Mouse (Mus musculus) heart, embryonic 11.5 days (tissue): Measurements from ENCODE around the gene Olfr64. TPM values are rescaled to one million over a fixed set of nuclear protein-coding genes. Genes with fewer than 3 reads are reported as not detected.

ENCODE experiments used
- ATAC-seq: fragments of 200-750 bp; cut with Nextera tagmentation; replicated peaks from 2 replicates; pipeline ENCODE4 v1.8.0; 2017; ENCODE audit warnings: moderate library complexity; ENCODE audit not compliant: insufficient number of reproducible peaks, low FRiP score, low TSS enrichment
- H3K27ac ChIP-seq: fragments of 300-500 bp; sonication (generic); 2 replicates; pipeline ENCODE4 v1.5.1; 2014; ENCODE audit warnings: mild to moderate bottlenecking, low read depth, low read length
- H3K27me3 ChIP-seq: fragments of 300-500 bp; sonication (generic); 2 replicates; pipeline ENCODE4 v1.6.1; 2014; ENCODE audit warnings: mild to moderate bottlenecking, low read length, mixed read lengths; ENCODE audit not compliant: control insufficient read depth, insufficient read depth
- H3K36me3 ChIP-seq: fragments of 300-500 bp; sonication (generic); 2 replicates; pipeline ENCODE4 v1.6.1; 2014; ENCODE audit warnings: mild to moderate bottlenecking, low read length, moderate library complexity, mixed read lengths; ENCODE audit not compliant: control insufficient read depth, insufficient read depth
- H3K4me1 ChIP-seq: fragments of 300-500 bp; sonication (generic); 2 replicates; pipeline ENCODE4 v1.6.1; 2014; ENCODE audit warnings: low read length; ENCODE audit not compliant: control insufficient read depth, insufficient read depth
- H3K4me2 ChIP-seq: fragments of 300-500 bp; sonication (generic); 2 replicates; pipeline ENCODE4 v1.6.1; 2014; ENCODE audit warnings: mild to moderate bottlenecking, moderate library complexity
- H3K4me3 ChIP-seq: fragments of 300-500 bp; sonication (generic); 2 replicates; pipeline ENCODE4 v1.5.1; 2014; ENCODE audit warnings: low read depth, low read length
- H3K9ac ChIP-seq: fragments of 300-500 bp; sonication (generic); 2 replicates; pipeline ENCODE4 v1.6.1; 2014; ENCODE audit warnings: mild to moderate bottlenecking, low read depth, low read length, moderate library complexity
- H3K9me3 ChIP-seq: fragments of 300-500 bp; sonication (generic); replicated peaks from 2 replicates; pipeline ENCODE4 v1.6.1; 2016; ENCODE audit warnings: low read length; ENCODE audit not compliant: control insufficient read depth
- WGBS: fragments of 180-500 bp; shearing (Covaris S2); extraction: QIAGEN DNeasy Blood & Tissue Kit; methylation state at CpG from one replicate; pipeline ENCODE4 v1.1.7; 2014; ENCODE audit not compliant: insufficient replicate concordance; 5-methylcytosine and 5-hydroxymethylcytosine counted together
- polyA plus RNA-seq: library from polyadenylated mRNA; unstranded; fragments of >200 nt; fragmentation: Nextera tagmentation; extraction: Ambion mirVana; gene quantifications from 2 replicates; pipeline ENCODE4 v1.2.1, GENCODE M21; 2014

Gene Olfr64
- polyA plus RNA-seq, 1 experiment from 2014 or later, result not detected

GRCm38 (mm10) chr7:103877093-103877492 is 17.2 kb downstream of the Olfr64 start:
- H3K4me3 ChIP-seq, result no peak overlapping the region
- no peaks in the 10 kb centered on the region for H3K9me3 ChIP-seq
- no peak overlapping the region for H3K9ac ChIP-seq
- ATAC-seq, result peak; percentile 78
- no peaks in the 10 kb centered on the region for H3K36me3 ChIP-seq
- no peak overlapping the region for H3K4me2 ChIP-seq
- no peaks in the 10 kb centered on the region for H3K4me1 ChIP-seq
- H3K27ac ChIP-seq, result no peak overlapping the region
- WGBS, result 53% methylated on average over 2 of the region's 2 CpGs
- no peaks in the 10 kb centered on the region for H3K27me3 ChIP-seq

GRCm38 (mm10) chr7:103874451-103874850 is 19.8 kb downstream of the Olfr64 start:
- H3K27ac ChIP-seq, result no peak overlapping the region

GRCm38 (mm10) chr7:103873064-103873463 is 21.2 kb downstream of the Olfr64 start:
- H3K9ac ChIP-seq, result no peak overlapping the region
- no peaks in the 10 kb centered on the region for H3K36me3 ChIP-seq
- 2% methylated on average over 1 of the region's 1 CpGs for WGBS
- no peaks in the 10 kb centered on the region for H3K4me1 ChIP-seq
- no peaks in the 10 kb centered on the region for H3K9me3 ChIP-seq
- no peak for ATAC-seq
- H3K4me2 ChIP-seq, result no peak overlapping the region
- no peaks in the 10 kb centered on the region for H3K27me3 ChIP-seq
- 0 out of 2 replicates have a peak overlapping the region, but pooled peaks have one; percentile 7 for H3K27ac ChIP-seq
- H3K4me3 ChIP-seq, result no peak overlapping the region

More at GRCm38 (mm10) chr7:103874451-103874850, 19.8 kb downstream of the Olfr64 start:
- no peak overlapping the region for H3K4me3 ChIP-seq
- no peak overlapping the region for H3K4me2 ChIP-seq
- H3K27me3 ChIP-seq, result no peaks in the 10 kb centered on the region
- no peaks in the 10 kb centered on the region for H3K4me1 ChIP-seq
- H3K9ac ChIP-seq, result no peak overlapping the region
- 38% methylated on average over 5 of the region's 5 CpGs for WGBS
- ATAC-seq, result no peak
- no peaks in the 10 kb centered on the region for H3K9me3 ChIP-seq
- H3K36me3 ChIP-seq, result no peaks in the 10 kb centered on the region

- Histone ChIP-seq H3K9me3 (no peaks in the 10 kb centered on the region), H3K27me3 (no peaks in the 10 kb centered on the region), H3K36me3 (no peaks in the 10 kb centered on the region), H3K9ac (no peak overlapping the region; the same call in 1 of the 2 replicates), H3K4me2 (no peak overlapping the region), H3K4me3 (no peak overlapping the region), H3K4me1 (no peaks in the 10 kb centered on the region), H3K27ac (peak overlapping the region; percentile 84)
- peak; percentile 89 for ATAC-seq
Measured at GRCm38 (mm10) chr7:103870667-103871066, 23.6 kb downstream of the Olfr64 start.

- no peak overlapping the region for H3K4me2 ChIP-seq
- H3K27ac ChIP-seq, result peak overlapping the region; percentile 82
- no peaks in the 10 kb centered on the region for H3K4me1 ChIP-seq
- H3K9ac ChIP-seq, result no peak overlapping the region
- H3K4me3 ChIP-seq, result no peak overlapping the region
- peak; percentile 90 for ATAC-seq
- no peaks in the 10 kb centered on the region for H3K36me3 ChIP-seq
- H3K27me3 ChIP-seq, result no peaks in the 10 kb centered on the region
- H3K9me3 ChIP-seq, result no peaks in the 10 kb centered on the region
Measured at GRCm38 (mm10) chr7:103865716-103866115, 28.6 kb downstream of the Olfr64 start.

GRCm38 (mm10) chr7:103861531-103861930 is 32.8 kb downstream of the Olfr64 start:
- H3K27ac ChIP-seq, result peak overlapping the region; percentile 75
- no peak overlapping the region for H3K9ac ChIP-seq
- H3K27me3 ChIP-seq, result no peaks in the 10 kb centered on the region
- no peak for ATAC-seq
- H3K9me3 ChIP-seq, result no peaks in the 10 kb centered on the region
- no peak overlapping the region for H3K4me3 ChIP-seq
- no peak overlapping the region for H3K4me2 ChIP-seq
- H3K4me1 ChIP-seq, result no peaks in the 10 kb centered on the region
- no peaks in the 10 kb centered on the region for H3K36me3 ChIP-seq
- 70% methylated on average over 3 of the region's 3 CpGs for WGBS

- Histone ChIP-seq H3K4me3 (no peak overlapping the region), H3K27ac (peak overlapping the region; percentile 75; the same call in 1 of the 2 replicates), H3K4me2 (no peak overlapping the region), H3K9me3 (no peaks in the 10 kb centered on the region), H3K36me3 (no peaks in the 10 kb centered on the region), H3K9ac (no peak overlapping the region), H3K4me1 (no peaks in the 10 kb centered on the region), H3K27me3 (no peaks in the 10 kb centered on the region)
- WGBS, result 38% methylated on average over 1 of the region's 1 CpGs
- ATAC-seq, result peak; percentile 91
Measured at GRCm38 (mm10) chr7:103860855-103861254, 33.4 kb downstream of the Olfr64 start.

- Histone ChIP-seq H3K9me3 (no peaks in the 10 kb centered on the region), H3K4me1 (no peaks in the 10 kb centered on the region), H3K27me3 (no peaks in the 10 kb centered on the region), H3K9ac (no peak overlapping the region), H3K4me2 (no peak overlapping the region), H3K36me3 (no peaks in the 10 kb centered on the region), H3K27ac (peak overlapping the region; percentile 77; the same call in 1 of the 2 replicates), H3K4me3 (no peak overlapping the region)
- 18% methylated on average over 2 of the region's 2 CpGs for WGBS
- peak; percentile 95 for ATAC-seq
Measured at GRCm38 (mm10) chr7:103859076-103859475, 35.2 kb downstream of the Olfr64 start.

GRCm38 (mm10) chr7:103854669-103855068 is 39.6 kb downstream of the Olfr64 start:
- H3K9ac ChIP-seq, result no peak overlapping the region
- H3K4me2 ChIP-seq, result no peak overlapping the region
- H3K4me1 ChIP-seq, result no peaks in the 10 kb centered on the region
- peak overlapping the region; percentile 57; the same call in 1 of the 2 replicates for H3K27ac ChIP-seq
- no peaks in the 10 kb centered on the region for H3K27me3 ChIP-seq
- 58% methylated on average over 1 of the region's 1 CpGs for WGBS
- no peaks in the 10 kb centered on the region for H3K36me3 ChIP-seq
- no peak overlapping the region for H3K4me3 ChIP-seq
- ATAC-seq, result no peak
- no peaks in the 10 kb centered on the region for H3K9me3 ChIP-seq
